ENCODE assay signal across 20 mouse cellular contexts in the genomic region with DNA sequence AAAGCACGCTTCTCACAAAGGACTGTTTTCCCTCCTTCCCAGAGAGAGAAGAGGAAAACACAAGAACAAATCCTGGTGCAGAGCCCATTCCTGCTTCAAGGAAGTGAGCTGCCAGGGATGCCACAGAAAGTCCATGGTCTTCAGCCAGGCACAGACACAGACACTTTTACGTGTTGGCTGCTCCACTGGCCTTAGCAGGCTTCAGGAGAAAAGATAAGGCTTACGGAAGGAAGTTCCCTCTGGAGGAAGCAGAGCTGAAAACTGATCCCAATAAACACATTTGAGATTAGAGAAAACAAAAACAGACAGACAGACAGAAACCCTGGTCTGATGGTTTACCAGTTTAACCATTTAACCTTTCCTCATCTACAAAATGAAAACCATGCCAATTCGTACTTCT. TPM values are rescaled to one million over a fixed set of nuclear protein-coding genes. Genes with fewer than 3 reads are reported as not detected.
DNase-seq lines count a peak whose midpoint lies in the region; ATAC-seq and TF ChIP-seq lines count a peak whose summit lies in the region.
"Had no signal": no experiment of that assay in that cellular context is flagged by ENCODE, and none has a peak within 500 bp of the region (broad histone marks: within the 10 kb centered on the region; RNA-seq: fewer than 3 reads in every experiment).

No protein-coding gene starts in this region.

- H3K27ac ChIP-seq in heart, embryonic 14.5 days (replicated peaks in 1 of 2; ENCODE audit: control insufficient read depth in 1 of 2, insufficient read depth in 1 of 2, low read depth in 2 of 2, low read length in 2 of 2) = peak overlapping the region; percentile 20 to 45; a peak in 3 of 4 replicates
- 0 out of 2 replicates have a peak overlapping the region, but pooled peaks have one; percentile 3 for H3K27ac ChIP-seq in kidney, postnatal 0 days
- peak overlapping the region; percentile 59 for H3K27ac ChIP-seq in embryonic fibroblast, embryonic 13.5 days (ENCODE audit: insufficient read depth, low read length)
- H3K27ac ChIP-seq: forebrain, embryonic 13.5 days; limb, embryonic 12.5 days; liver, embryonic 12.5 days; midbrain, embryonic 12.5 days; neural tube, embryonic 12.5 days had no signal

- DNase-seq in adrenal gland, adult 2 months = peak; percentile 5
- DNase-seq in adrenal gland, postnatal 25 days = no peak
- DNase-seq in heart, postnatal 14 days = no peak
- DNase-seq in kidney, postnatal 0 days (ENCODE audit: low spot score) = no peak
- DNase-seq in kidney, adult 11 months = no peak
- DNase-seq in ovary, adult 18-20 months (ENCODE audit: low spot score) = no peak
- DNase-seq: cerebellum, adult 2 months; gastrocnemius, postnatal 25 days; lung, adult 2 months; right cerebral cortex, adult 18-20 months; thymus, postnatal 14 days had no signal

- no peaks in the 10 kb centered on the region for H3K36me3 ChIP-seq in heart, embryonic 14.5 days (ENCODE audit: control insufficient read depth, insufficient read depth, low read length)
- H3K36me3 ChIP-seq in kidney, postnatal 0 days (ENCODE audit: insufficient read depth, low read length) = no peaks in the 10 kb centered on the region
- H3K36me3 ChIP-seq: limb, embryonic 12.5 days; liver, embryonic 12.5 days; midbrain, embryonic 12.5 days; neural tube, embryonic 12.5 days had no signal

- H3K9me3 ChIP-seq in heart, embryonic 14.5 days (ENCODE audit: control insufficient read depth, low read length) = no peaks in the 10 kb centered on the region
- H3K9me3 ChIP-seq in kidney, postnatal 0 days (replicated peaks; ENCODE audit: low read length) = no peaks in the 10 kb centered on the region
- H3K9me3 ChIP-seq: forebrain, embryonic 13.5 days; limb, embryonic 12.5 days; liver, embryonic 12.5 days; midbrain, embryonic 12.5 days; neural tube, embryonic 12.5 days had no signal

- no peak overlapping the region for H3K4me3 ChIP-seq in heart, embryonic 14.5 days (ENCODE audit: control insufficient read depth in 1 of 2, insufficient read depth in 1 of 2, low read depth in 1 of 2, low read length in 2 of 2)
- H3K4me3 ChIP-seq in kidney, postnatal 0 days (replicated peaks; ENCODE audit: low read depth, low read length) = no peak overlapping the region
- H3K4me3 ChIP-seq in embryonic fibroblast, embryonic 13.5 days (ENCODE audit: insufficient read depth, low read length) = no peak overlapping the region
- H3K4me3 ChIP-seq: erythroblast, embryonic 14.5 days; forebrain, embryonic 13.5 days; limb, embryonic 12.5 days; liver, embryonic 12.5 days; midbrain, embryonic 12.5 days; neural tube, embryonic 12.5 days had no signal

- intact Hi-C loops in heart, postnatal 14 days (cut with DNase I) = no loop called here

- H3K9ac ChIP-seq in heart, embryonic 14.5 days (ENCODE audit: low read length) = no peak overlapping the region
- no peak overlapping the region for H3K9ac ChIP-seq in kidney, postnatal 0 days (ENCODE audit: low read depth, low read length)
- H3K9ac ChIP-seq: forebrain, embryonic 13.5 days; limb, embryonic 12.5 days; liver, embryonic 12.5 days; midbrain, embryonic 12.5 days; neural tube, embryonic 12.5 days had no signal

- 43% methylated on average over 4 of the region's 4 CpGs for WGBS in heart, embryonic 14.5 days
- 55% methylated on average over 4 of the region's 4 CpGs for WGBS in kidney, postnatal 0 days

- no peak for TF ChIP-seq CTCF in kidney, postnatal 0 days (IDR thresholded peaks at IDR 0.05; ENCODE audit: low read depth)
- TF ChIP-seq CTCF in embryonic fibroblast, embryonic 13.5 days (IDR thresholded peaks at IDR 0.05; ENCODE audit: borderline replicate concordance, insufficient read depth, low read length) = no peak

- H3K27me3 ChIP-seq in heart, embryonic 14.5 days (ENCODE audit: control insufficient read depth, insufficient read depth, low read length) = no peaks in the 10 kb centered on the region
- no peaks in the 10 kb centered on the region for H3K27me3 ChIP-seq in kidney, postnatal 0 days (ENCODE audit: insufficient read depth, low read length)
- H3K27me3 ChIP-seq: forebrain, embryonic 13.5 days; limb, embryonic 12.5 days; liver, embryonic 12.5 days; midbrain, embryonic 12.5 days; neural tube, embryonic 12.5 days had no signal

- H3K4me2 ChIP-seq in heart, embryonic 14.5 days (ENCODE audit: low read length) = no peak overlapping the region
- H3K4me2 ChIP-seq in kidney, postnatal 0 days (ENCODE audit: low read length) = no peak overlapping the region
- H3K4me2 ChIP-seq: forebrain, embryonic 13.5 days; limb, embryonic 12.5 days; liver, embryonic 12.5 days; midbrain, embryonic 12.5 days; neural tube, embryonic 12.5 days had no signal

- TF ChIP-seq POLR2A in embryonic fibroblast, embryonic 13.5 days (IDR thresholded peaks at IDR 0.05; ENCODE audit: low read depth, low read length) = no peak

- peaks cover 13 to 19% of the 10 kb centered on the region in 2 experiments for H3K4me1 ChIP-seq in heart, embryonic 14.5 days (ENCODE audit: control insufficient read depth in 2 of 2, insufficient read depth in 2 of 2, low read length in 2 of 2)
- H3K4me1 ChIP-seq in kidney, postnatal 0 days (replicated peaks; ENCODE audit: insufficient read depth, low read length) = peaks cover 8% of the 10 kb centered on the region; the same call in 1 of the 2 replicates
- peaks cover 13% of the 10 kb centered on the region for H3K4me1 ChIP-seq in embryonic fibroblast, embryonic 13.5 days (ENCODE audit: control insufficient read depth, insufficient read depth, low read length)

- ATAC-seq in heart, embryonic 14.5 days (ENCODE audit: insufficient number of reproducible peaks, insufficient read depth, low FRiP score, low read depth) = no peak
- no peak for ATAC-seq in kidney, postnatal 0 days (replicated peaks; ENCODE audit: low FRiP score, low read depth)
- ATAC-seq: CD4-positive, CD25-positive, alpha-beta regulatory T cell, adult 4 months; forebrain, embryonic 13.5 days; liver, embryonic 12.5 days had no signal

RNA-seq across cellular contexts. Expression of gene Hspa8, which starts 4.7 kb away (rescaled TPM):
- 1,000 to 10,000 TPM; 1,424 to 4,193 TPM for total RNA-seq in adrenal gland, adult 2 months (2021)
- 1,414 and 2,267 TPM in 2 replicates for polyA plus RNA-seq in adrenal gland, adult 2 months (2012; rRNA removed)
- total RNA-seq in adrenal gland, postnatal 25 days (2021) = 1,395 and 2,721 TPM in 2 replicates
- polyA plus RNA-seq in heart, embryonic 14.5 days (2014; fragmentation: Nextera tagmentation; extraction: Ambion mirVana) = 1,682 and 1,761 TPM in 2 replicates
- 1,000 to 10,000 TPM; 1,048 to 1,357 TPM for total RNA-seq in heart, postnatal 14 days (2021)
- polyA plus RNA-seq in kidney, postnatal 0 days (2015; fragmentation: Nextera tagmentation; extraction: Ambion mirVana) = 1,937 and 2,022 TPM in 2 replicates
- 2,507 and 2,625 TPM in 2 replicates for polyA plus RNA-seq in embryonic fibroblast, embryonic 13.5 days (2011; ENCODE audit: insufficient read length, low read depth, missing spikeins)

Comparison
In these comparisons a context has a peak if more than half of its experiments do, and no peak if none do; other contexts are left out.
1. H3K27ac ChIP-seq: peak in every context shown above with its lines; median percentile 59 in embryonic fibroblast, embryonic 13.5 days; 32 in heart, embryonic 14.5 days; 3 in kidney, postnatal 0 days.